Mouse (Mus musculus): ENCODE data around the gene Capzb.
A peak's percentile ranks its signal among the peaks of the same experiment; 100 is the strongest.

The Capzb gene

DNA sequence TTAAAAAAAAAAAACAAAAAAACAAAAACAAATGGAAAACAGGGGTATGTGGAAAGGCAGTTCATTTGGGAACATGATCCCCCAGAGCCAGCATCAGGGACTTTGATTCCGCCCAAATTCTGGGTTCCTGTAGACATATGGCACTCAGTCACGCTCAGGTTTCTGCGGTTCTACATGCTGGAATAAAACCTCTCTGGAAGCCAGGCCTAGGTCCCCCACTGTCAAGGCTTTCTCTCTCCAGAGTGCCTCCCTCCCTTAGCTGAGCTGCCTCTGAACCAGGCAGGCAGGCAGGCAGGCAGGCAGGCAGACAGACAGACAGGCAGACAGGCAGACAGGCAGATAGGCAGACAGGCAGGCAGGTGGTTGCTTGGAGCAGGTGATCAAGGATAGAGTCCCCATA lies 77.5 kb downstream of the Capzb start:
- DNase-seq, result no peak

DNA sequence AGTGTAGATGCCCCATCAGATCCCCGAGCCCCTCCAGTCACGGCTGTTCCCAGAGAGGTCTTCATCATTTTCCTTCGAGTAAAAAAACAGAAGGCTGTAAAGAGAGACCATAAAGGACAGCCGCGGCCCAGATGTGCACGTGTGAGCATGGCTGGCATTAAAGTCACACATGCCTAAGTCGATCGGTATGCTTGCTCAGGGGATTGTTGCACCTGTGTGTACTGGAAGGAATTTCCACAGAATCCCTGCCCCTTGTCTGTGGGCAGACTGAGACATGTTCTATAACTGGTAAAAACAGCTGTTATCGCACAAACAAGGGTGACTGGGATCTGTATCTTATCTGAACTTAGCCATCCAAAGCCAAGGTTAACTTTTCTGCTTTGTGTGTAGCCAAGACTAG lies 78.9 kb downstream of the Capzb start:
- DNase-seq, result no peak

DNA sequence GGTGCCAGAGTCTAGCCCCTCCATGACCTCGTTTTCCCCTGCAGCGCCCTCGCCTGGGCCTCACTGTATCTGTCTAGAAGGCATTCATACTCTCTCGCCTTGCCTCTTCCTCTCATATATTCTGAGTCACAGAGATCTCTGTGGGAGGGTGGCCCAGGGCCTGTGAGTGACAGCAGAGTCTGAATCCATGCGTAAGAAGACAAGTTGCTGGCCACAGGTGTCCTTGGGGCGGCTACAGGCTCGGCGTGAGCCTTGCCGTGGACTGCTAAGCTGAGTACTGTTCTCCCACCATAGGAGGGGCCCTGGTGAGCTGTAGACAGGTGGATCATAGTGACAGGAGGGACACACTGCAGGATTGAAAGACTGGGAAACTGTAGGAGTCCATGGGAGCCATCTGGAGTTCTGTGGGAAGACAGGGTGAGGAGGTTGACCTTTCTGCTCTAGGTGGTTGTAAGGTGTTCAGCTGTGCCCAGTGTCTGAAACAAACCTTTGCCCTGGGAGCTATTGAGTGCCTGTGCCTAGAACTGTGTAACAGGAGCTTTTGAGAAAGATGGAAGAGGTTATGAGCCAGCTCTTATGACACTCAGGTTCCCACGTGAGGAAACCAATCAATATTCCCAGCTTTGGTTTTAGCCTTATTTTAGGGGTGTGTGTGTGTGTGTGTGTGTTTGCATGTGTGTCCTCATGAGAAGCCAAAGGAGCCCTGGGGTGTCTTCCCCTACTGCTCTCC lies 80.4 kb downstream of the Capzb start:
- DNase-seq, result no peak

DNA sequence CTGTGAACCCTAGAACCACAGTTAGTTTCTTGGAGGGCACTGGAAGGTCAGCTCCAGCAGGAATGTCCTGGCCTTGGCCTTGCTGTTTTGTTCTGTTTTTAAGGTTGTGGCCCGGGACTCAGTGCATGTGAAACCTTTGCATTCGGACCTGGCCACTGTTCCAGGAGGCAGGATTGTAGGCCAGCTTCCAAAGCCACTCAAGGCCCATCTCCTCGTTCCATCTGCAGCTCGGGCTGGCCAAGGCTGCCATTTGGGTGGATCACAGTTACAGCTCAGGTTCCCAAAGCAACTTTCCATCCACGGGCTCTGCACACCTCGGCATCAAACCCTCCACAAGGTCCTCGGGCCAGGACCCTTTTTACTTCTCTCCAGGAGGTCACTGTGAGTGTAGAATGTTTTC lies 81.9 kb downstream of the Capzb start:
- no peak for DNase-seq

DNA sequence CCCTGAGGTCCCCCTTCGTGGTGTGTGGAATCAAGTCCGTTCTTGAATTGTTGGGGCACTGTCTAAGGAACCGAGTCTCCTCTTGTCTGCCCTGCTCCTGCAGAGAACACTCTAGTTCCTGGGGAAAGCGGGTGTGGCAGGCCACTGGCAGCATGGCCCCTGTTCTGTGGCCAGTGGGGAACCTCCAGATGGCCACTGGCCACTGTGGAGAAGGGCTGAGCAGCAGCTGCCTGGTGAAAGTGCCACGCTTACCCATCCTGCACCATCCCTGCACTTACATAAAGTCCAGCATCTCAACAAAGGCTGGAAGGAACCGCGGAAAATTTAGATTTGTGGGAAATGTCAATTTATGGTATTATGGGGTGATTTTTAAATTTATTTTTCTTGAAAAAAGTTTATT lies 83.7 kb downstream of the Capzb start:
- DNase-seq, result no peak

DNA sequence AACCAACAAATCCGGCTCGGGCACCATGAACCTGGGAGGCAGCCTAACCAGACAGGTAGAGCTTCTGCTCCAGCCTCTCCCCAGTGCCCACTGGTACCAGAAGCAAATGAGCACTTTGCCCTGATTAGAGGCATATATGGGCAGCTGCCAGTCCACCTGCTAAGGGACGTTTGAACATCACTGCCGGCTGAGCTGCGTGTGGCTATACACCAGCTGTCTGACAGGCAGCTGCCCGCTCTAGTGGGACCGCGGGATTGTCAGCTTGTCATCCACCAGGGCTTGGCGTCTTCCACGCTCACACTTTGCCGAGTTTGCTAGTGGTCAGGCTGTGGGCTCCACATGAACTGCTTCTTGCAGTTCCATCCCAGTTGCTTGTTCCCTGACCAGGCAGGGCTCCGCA lies 87.8 kb downstream of the Capzb start:
- DNase-seq, result no peak

DNA sequence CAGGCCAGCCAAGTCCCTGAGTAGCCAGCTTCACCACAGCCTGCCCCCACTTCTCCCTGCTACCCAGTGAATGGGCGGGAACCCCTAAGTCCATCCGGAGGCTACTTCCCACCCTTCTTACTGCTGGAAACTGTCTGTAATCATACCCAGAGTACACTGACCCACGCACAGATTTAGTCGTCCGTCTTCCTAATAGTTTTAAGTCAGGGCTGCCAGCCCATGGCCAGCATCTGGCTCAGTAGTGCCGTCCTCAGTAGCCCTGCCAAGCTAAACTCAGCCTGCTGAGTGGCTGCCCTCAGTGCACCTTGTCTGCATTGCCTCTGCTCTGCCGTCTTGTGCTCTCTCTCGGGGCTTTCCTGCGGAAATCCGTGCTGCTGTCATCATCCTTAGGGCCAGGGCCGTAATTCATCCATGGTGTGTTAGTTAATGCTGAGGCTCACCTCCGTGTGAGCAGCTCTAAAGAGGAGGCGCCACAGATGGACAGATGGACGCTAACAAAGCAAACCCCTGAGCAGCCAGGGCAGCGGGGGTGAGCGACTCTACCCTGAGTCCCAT lies 89.2 kb downstream of the Capzb start:
- DNase-seq, result peak; percentile 23 to 41

DNA sequence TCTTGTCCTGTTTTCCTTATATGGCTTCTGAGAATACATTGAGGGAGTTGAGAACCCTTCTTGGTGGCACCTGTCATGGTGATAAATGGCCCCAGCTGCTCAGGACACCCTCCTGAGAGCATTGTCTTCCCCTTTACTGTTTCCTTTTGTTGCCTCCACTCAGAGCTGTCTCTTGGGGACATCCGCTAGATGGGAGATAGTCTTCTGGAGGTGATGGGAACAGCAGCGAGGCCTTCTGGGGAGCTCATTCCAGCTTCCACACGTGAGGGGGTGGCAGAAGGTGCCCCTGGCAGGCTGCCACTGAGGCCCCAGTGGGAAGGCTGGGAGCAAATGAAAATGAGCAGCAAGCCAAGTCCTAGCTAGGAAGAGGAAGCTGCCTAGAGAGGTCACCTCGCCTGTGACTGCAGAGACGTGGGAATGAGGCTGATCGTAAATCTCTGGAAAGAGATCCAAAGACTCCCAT lies 90.3 kb downstream of the Capzb start:
- DNase-seq, result peak; percentile 55 to 65

DNA sequence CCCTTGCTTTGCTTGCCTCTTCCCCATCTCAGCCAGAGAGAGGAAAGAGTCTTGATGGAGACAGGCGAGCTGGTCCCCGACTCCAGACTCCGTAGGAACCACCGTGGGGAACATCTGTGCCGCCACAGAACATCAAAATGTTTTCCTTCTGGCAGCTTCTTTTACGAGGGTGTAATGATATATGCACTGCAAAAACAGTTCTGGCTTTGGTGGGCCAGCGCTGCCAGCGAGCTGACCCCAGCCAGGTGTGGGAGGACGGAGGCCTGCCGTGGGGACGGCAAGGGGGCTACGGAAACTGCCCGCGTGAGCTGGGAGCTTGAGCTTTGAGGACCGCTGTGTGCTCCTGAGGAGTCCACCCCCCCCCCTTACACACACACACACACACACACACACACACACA lies 92.2 kb downstream of the Capzb start:
- no peak for DNase-seq

DNA sequence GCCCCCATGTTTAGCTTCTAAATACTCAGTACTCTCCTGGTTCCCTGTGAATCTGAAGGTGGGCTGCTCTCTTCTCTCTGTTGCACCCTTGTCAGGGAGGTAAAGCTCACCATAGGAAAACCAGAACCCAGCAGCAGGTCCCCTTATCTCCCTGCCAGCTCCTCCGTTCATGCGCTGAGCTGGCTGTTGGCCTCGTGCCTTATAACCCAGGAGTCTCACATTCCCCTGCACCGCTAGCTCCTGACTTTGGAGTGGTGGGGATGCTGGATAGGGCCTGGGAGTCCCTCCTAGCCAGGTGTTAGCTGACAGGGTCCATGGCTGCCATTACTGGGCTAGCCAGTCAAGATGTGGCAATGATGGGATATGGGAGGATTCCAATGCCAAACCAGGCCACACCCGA lies 93.5 kb downstream of the Capzb start:
- DNase-seq, result no peak

DNA sequence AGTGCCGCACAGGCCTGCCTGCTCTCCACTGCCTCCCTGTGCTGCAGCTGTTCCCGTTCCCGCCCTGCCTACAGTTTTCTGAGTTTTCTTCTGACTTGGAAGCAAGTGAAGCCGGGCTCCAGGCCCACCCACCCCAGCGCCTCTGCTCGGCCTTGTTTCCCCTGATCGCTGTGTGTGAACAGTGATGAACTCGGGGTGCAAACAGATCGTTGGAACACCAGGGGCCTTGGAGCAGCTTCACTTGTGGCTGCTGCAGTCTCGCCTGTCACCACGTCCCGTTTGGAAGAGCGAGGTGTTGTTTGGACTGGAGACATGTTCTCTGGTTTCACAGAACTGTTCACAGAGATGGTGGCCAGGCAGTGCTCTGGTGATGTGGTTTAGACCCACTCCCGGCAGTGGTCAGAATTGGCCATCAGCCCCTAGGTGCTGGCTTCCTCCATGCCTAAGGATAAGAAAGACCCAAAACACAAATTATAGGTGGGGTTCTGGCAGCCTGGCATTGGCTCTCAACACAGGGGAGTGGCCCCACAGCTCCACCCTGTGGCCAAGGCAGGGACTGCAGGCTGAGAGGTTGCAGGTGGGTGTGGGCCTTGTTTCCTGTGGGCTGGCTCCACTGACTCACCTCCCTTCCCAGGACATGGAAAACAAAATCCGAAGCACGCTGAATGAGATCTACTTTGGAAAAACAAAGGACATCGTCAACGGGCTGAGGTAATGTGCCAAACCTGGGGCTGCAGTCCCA lies 94.6 kb downstream of the Capzb start:
- peak; percentile 69 to 87 for DNase-seq

DNA sequence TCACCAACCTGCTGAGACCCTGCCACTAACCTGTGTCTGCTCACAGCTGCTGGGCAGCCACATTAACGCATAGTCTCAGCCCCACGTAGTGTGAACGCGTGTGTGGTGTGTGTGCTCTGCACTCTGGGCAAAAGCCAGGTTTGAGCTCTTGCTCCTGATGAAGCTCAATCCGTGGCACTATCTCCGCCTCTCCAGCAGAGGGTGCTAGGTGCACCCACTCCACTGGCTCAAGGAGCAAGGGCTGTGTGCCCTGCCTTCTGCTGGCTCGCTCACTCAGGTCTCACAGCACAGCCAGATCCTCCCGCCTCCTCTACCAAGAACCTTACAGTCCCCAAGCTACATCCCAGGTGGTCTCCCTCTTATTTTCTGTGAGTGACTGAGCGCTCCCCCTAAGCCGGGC lies 96.3 kb downstream of the Capzb start:
- peak; percentile 65 to 66 for DNase-seq

DNA sequence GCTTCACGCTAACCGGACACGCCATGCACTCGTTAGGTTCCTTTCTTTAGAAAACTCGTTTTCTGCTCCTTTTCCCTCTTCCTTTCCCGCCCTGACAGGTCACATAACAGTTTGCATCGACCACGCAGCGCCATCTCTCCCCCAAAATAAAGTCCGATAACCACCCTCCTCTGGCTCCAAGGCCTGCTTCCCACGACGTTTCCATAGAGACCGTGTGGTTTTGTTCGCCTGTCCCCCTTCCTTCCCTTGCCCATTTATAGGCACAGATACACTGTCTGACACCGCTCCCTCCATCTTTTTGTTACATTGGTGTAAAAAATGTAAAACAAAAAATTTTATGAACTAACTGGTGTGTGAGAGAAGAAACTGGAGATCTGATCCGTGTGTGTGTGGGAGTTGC lies 98.4 kb downstream of the Capzb start:
- no peak for DNase-seq

DNA sequence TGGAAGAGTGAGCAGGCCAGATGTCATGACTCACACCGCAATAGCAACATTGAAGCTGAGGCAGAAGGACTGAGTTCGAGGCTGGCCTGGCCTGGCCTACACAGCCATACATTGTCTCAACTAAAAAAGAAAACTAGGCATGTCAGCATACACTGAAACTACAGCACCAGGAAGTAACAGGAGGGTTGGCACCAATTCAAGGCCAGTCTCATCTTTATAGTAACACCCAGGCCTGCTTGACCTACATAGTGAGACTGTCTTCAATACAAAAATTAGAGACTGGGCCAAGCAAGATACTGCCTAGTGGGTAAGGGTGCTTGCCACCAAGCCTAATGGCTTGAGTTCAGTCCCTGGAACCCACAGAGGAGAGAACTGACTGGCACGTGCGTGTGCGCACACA lies 99.3 kb downstream of the Capzb start:
- no peak for DNase-seq

DNA sequence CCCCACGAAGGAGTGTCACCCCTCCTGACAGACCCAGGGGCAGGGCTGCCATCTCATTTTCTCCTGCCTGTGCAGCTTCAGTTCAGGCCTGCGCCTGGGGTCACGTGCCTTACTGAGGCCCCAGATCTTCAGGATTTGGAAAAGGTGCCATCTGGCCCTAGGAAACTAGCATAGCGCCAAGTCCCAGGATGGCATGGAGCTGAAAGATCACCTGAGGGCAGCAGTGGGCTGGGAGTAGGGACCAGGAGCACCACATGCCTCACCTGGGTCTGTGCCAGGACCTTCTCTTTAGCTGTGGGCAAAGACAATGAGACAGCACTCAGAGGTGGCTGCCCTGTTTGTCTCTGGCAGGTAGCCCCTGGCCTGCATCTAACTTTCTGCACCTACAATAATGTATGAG lies 104.9 kb downstream of the Capzb start:
- peak; percentile 56 to 66 for DNase-seq

DNA sequence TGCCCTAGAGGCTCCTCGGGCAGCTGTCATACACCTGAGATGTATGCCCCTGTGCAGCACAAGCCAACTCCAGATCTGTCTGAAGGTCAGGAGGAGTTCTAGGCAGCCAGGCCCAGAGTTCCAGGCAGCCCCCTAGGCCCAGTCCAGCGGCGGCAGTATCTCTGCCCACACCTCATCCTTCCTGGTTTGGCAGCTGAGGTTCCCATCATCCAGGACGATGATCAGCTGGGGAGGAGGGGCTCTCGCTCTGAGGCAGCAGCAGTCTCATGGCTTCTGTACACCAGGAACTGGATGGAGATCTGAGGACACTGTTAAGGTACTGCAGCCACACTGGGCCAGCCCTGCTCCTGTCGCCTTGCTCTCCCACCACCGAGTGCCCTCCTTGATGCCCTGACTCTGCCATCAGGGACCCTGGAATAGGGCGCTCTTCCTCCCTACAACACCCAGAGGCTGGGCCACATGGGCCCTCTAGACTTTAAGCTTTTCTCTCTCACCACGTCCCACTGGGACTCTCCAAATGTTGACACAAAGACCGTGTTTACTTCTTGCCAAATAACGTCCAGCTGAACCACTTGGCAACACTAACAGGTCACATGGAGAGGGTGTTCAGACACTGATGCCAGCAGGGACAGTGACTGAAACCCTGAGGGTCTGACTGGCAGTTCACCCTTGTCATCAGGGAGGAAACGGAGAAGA lies 106.1 kb downstream of the Capzb start:
- DNase-seq, result no peak

DNA sequence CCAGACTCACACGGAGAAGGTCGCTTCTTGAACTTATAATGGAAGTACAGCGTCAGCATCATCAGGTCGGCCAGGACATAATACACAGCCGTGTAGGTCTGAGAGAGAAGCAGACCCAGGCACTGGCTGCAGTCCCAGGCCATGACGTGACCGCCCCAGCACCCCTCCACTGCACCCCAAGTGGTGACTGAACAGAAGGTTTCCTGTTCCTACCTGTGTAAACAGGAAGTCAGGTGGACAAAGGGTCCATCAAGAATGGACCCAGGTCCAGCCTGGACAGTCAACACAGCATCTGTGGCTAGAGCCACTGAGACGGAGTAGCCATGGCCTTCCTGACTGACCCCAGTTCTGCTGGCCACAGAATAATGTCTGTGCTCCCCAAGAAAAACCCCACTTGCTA lies 109.1 kb downstream of the Capzb start:
- DNase-seq, result peak in 1 of 2 experiments; percentile 47

DNA sequence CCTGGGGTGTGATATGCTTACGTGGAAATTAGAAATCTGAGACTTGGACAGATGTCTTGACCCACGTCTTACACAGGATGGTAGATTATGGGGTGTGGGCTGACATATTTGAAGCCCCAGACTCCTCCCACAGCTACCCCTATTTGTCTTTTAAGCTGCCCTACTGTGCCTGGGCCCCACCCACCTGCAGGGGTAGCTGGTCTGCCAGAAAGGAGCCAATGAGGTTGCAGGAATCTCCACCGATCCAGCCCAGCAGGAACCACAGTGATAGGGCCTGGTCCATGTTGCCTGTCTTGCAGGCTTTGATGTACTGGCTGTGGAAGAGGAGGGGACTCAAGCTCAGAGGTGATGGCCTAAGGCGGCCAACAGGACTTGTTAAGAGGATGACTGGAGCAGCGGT lies 109.5 kb downstream of the Capzb start:
- DNase-seq, result no peak

DNA sequence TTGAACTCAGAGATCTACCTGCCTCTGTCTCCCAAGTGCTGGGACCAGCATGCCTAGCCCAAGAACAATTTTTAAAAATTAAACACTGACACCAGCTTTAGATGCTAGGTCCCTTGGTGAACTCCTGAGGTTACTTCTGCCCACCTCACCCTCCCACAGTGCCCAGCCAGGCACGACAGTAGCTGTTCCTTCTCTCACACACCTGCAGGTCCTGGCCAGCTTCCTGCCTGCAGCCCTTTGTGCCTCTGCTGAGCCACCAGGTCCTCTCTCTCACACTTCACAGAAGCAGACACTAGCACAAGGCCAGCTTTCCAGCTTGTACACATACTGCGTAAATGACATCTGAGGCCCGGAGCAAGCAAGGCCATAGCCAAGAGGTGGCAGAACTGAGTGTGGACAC lies 112.8 kb downstream of the Capzb start:
- DNase-seq, result no peak

DNA sequence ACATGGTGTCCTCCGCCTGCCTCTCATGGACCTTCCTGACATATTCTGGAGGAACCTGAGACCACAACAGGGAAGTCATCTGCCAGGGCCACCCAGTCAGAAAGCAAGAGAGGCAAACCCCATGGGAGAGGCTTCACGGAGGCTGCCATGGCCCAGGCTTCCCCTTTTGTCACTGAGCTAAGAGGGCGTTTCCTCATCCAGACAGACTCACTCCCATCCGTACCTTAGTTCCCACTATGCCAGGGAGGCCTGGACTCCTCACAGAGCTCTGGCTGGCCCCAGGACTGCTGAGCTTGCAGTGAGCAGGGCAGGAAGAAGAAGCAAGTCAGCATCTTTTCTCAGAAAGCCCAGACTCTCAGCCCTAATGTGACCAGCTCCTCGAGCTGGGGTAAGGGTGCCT lies 115.2 kb downstream of the Capzb start:
- peak; percentile 47 to 66 for DNase-seq

DNA sequence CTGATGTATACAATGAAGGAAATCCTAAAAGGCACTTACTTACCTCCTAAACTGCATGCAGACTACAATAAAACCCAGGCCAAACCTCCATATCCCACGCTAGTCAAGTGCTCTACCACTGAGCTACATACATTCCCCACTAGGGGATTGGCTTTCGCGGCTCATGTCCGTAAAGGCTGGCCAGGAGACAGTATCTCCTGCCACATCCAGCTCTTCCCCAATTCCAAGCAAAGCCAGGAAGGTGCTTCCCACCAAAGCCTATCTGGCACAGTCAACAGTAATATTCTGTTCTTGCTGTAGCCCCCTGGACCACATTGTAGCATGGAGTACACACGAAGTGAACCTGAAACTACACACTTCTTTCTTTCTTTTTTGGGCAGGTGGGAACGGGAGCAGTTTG lies 117.0 kb downstream of the Capzb start:
- no peak for DNase-seq

DNA sequence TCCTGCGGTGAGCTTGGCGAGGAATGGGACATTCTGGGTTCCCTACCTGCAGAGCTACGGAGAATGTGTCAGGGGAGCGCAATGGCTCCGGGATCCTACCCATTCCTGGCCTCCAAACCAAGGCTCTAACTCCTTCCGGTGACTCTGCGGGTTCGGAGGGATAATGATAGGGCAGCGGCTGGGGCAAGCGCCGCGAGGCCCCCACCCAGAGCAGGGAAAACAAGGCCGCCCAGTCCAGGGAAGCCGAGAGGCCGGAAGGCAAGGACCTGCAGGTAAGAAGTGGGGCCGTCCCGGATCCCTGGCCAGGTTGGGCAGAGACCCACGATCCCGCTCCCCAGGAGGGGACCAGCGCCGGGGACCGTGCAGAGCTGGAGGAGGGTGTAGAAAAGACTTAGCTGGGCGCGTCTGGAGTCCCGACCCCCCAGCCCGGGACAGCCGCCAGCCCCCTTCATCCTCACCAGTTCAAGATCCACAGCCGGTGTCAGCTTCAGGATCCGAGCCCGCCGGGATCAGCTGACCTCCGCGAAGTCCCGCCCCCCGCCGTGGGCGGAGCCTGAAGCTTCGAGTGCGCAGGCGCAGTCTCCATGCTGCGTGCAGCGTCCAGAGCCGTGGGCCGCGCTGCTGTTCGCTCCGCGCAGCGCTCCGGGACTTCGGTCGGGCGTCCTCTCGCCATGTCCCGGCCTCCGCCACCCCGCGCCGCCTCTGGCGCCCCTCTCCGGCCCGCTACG lies 117.6 kb downstream of the Capzb start, which contains the start of the genes Pqlc2 and Akr7a5:
Gene Pqlc2, minus strand, starts transcription at position 538 of the 728 bp plus-strand sequence.
Gene Akr7a5, plus strand, starts transcription at position 574 of the 728 bp plus-strand sequence.
- peak; percentile 96 to 99 for DNase-seq
